In genomic region chr6:17065791-17066169, GRCm38 (mm10) we compare ENCODE assay signal across 8 mouse cellular contexts. TPM values are rescaled to one million over a fixed set of nuclear protein-coding genes. Genes with fewer than 3 reads are reported as not detected.
DNase-seq lines count a peak whose midpoint lies in the region; ATAC-seq and TF ChIP-seq lines count a peak whose summit lies in the region.

No protein-coding gene starts in this region.

- TF ChIP-seq CTCF in lung, adult 2 months (IDR thresholded peaks at IDR 0.05; ENCODE audit: insufficient read depth, low read length) = no peak

- peak overlapping the region; percentile 81 for H3K4me2 ChIP-seq in limb, embryonic 14.5 days (replicated peaks; ENCODE audit: low read depth, low read length, severe bottlenecking)
- peak overlapping the region; percentile 68 for H3K4me2 ChIP-seq in neural tube, embryonic 13.5 days

- H3K36me3 ChIP-seq in forebrain, embryonic 10.5 days (replicated peaks) = no peaks in the 10 kb centered on the region
- no peaks in the 10 kb centered on the region for H3K36me3 ChIP-seq in limb, embryonic 14.5 days (ENCODE audit: control insufficient read depth, insufficient read depth, low read length)
- no peaks in the 10 kb centered on the region for H3K36me3 ChIP-seq in neural tube, embryonic 13.5 days

- WGBS in lung, adult 2 months = 3% methylated on average over 12 of the region's 12 CpGs
- WGBS in forebrain, embryonic 10.5 days = 6% methylated on average over 12 of the region's 12 CpGs
- WGBS in limb, embryonic 14.5 days = 4% methylated on average over 12 of the region's 12 CpGs
- 4% methylated on average over 12 of the region's 12 CpGs for WGBS in neural tube, embryonic 13.5 days

- peak overlapping the region; percentile 83 for H3K9ac ChIP-seq in limb, embryonic 14.5 days (ENCODE audit: low read depth, low read length, severe bottlenecking)
- peak overlapping the region; percentile 80 for H3K9ac ChIP-seq in neural tube, embryonic 13.5 days

- H3K4me1 ChIP-seq in lung, adult 2 months (ENCODE audit: control insufficient read depth, insufficient read depth, low read length) = peaks cover 6% of the 10 kb centered on the region
- peaks cover 17% of the 10 kb centered on the region for H3K4me1 ChIP-seq in forebrain, embryonic 10.5 days
- H3K4me1 ChIP-seq in limb, embryonic 14.5 days (ENCODE audit: control insufficient read depth, insufficient read depth, low read length) = peaks cover 9% of the 10 kb centered on the region; the same call in 1 of the 2 replicates
- peaks cover 28% of the 10 kb centered on the region for H3K4me1 ChIP-seq in neural tube, embryonic 13.5 days (replicated peaks)

- no peak for DNase-seq in lung, adult 2 months
- no peak for DNase-seq in lung, postnatal 4 days
- DNase-seq in forebrain, embryonic 10.5 days (ENCODE audit: extremely low spot score, low spot score) = no peak
- no peak for DNase-seq in limb, embryonic 14.5 days (ENCODE audit: low spot score)
- no peak for DNase-seq in right cerebral cortex, postnatal 36 days (ENCODE audit: low spot score in 2 of 2)
- no peak for DNase-seq in left cerebral cortex, adult 9 months (ENCODE audit: low spot score in 2 of 2)

- peaks cover 47% of the 10 kb centered on the region for H3K27me3 ChIP-seq in forebrain, embryonic 10.5 days (ENCODE audit: poor library complexity, severe bottlenecking)
- H3K27me3 ChIP-seq in limb, embryonic 14.5 days (ENCODE audit: control insufficient read depth, insufficient read depth, low read length) = no peaks in the 10 kb centered on the region
- H3K27me3 ChIP-seq in neural tube, embryonic 13.5 days = peaks cover 8% of the 10 kb centered on the region; the same call in 1 of the 2 replicates

- no peak for ATAC-seq in limb, embryonic 14.5 days (ENCODE audit: low FRiP score, low read depth)
- peak; percentile 55 for ATAC-seq in neural tube, embryonic 13.5 days (ENCODE audit: low read depth)
- ATAC-seq in frontal cortex, adult (ENCODE audit: low TSS enrichment) = no peak

- H3K27ac ChIP-seq in forebrain, embryonic 10.5 days = peak overlapping the region; percentile 89
- H3K27ac ChIP-seq in limb, embryonic 14.5 days (replicated peaks; ENCODE audit: low read depth, low read length) = peak overlapping the region; percentile 28; the same call in 1 of the 2 replicates
- H3K27ac ChIP-seq in neural tube, embryonic 13.5 days (replicated peaks) = peak overlapping the region; percentile 34; the same call in 1 of the 2 replicates

- H3K4me3 ChIP-seq in lung, adult 2 months (replicated peaks; ENCODE audit: extremely low read depth, low read depth, low read length) = peak overlapping the region; percentile 69
- peak overlapping the region; percentile 70 for H3K4me3 ChIP-seq in forebrain, embryonic 10.5 days
- H3K4me3 ChIP-seq in limb, embryonic 14.5 days (replicated peaks; ENCODE audit: low read length) = peak overlapping the region; percentile 69
- H3K4me3 ChIP-seq in neural tube, embryonic 13.5 days = peak overlapping the region; percentile 62

- TF ChIP-seq POLR2A in lung, adult 2 months (IDR thresholded peaks at IDR 0.05; ENCODE audit: borderline replicate concordance, extremely low read depth, low read depth, low read length) = no peak
- no peak for TF ChIP-seq POLR2A in limb, embryonic 14.5 days (IDR thresholded peaks at IDR 0.05; ENCODE audit: borderline replicate concordance, extremely low read depth, insufficient read depth, insufficient read length)

- no peaks in the 10 kb centered on the region for H3K9me3 ChIP-seq in forebrain, embryonic 10.5 days
- no peaks in the 10 kb centered on the region for H3K9me3 ChIP-seq in limb, embryonic 14.5 days (ENCODE audit: control insufficient read depth, low read length)
- H3K9me3 ChIP-seq in neural tube, embryonic 13.5 days = no peaks in the 10 kb centered on the region

RNA-seq across cellular contexts. Expression of gene Tes, which starts 0.8 kb away (rescaled TPM):
- polyA plus RNA-seq in lung, adult 2 months (2012; rRNA removed) = 15.5 and 20.3 TPM in 2 replicates
- polyA plus RNA-seq in forebrain, embryonic 10.5 days (2016; fragmentation: Nextera tagmentation; extraction: Ambion mirVana) = 41.2 and 43.1 TPM in 2 replicates
- polyA plus RNA-seq in limb, embryonic 14.5 days (2012; rRNA removed) = 54.2 and 57.7 TPM in 2 replicates
- 69.1 and 82.8 TPM in 2 replicates for polyA plus RNA-seq in limb, embryonic 14.5 days (2014; fragmentation: Nextera tagmentation; extraction: Ambion mirVana)
- 72.7 and 73.9 TPM in 2 replicates for polyA plus RNA-seq in neural tube, embryonic 13.5 days (2015; fragmentation: Nextera tagmentation; extraction: Ambion mirVana)

Comparison
In these comparisons a context has a peak if more than half of its experiments do, and no peak if none do; other contexts are left out.
1. H3K27ac ChIP-seq: peak in every context shown above with its lines; median percentile 89 in forebrain, embryonic 10.5 days; 34 in neural tube, embryonic 13.5 days; 28 in limb, embryonic 14.5 days.